Mouse (Mus musculus): ENCODE measurements at regions not wholly inside any gene's neighbourhood (a gene's known extent, or its start where the extent isn't known, plus 50 kb on each side); places are given as distances from the start of the nearest gene placed in this dataset.
"Not testable (repeated sequence)": the region's sequence is repeated elsewhere in the genome, so short reads cannot be mapped to it uniquely, and the experiment has no call there.

- Histone ChIP-seq H3K4me2 (ENCODE audit: low read depth, low read length) (no peak overlapping the region), H3K9ac (ENCODE audit: low read depth, low read length) (no peak overlapping the region), H3K4me3 (ENCODE audit: low read depth, low read length) (no peak overlapping the region), H3K27ac (ENCODE audit: low read length) (no peak overlapping the region), H3K27me3 (ENCODE audit: control insufficient read depth, insufficient read depth, low read depth, low read length) (no peaks in the 10 kb centered on the region), H3K9me3 (replicated peaks; ENCODE audit: control insufficient read depth, low read length) (no peaks in the 10 kb centered on the region), H3K36me3 (ENCODE audit: control insufficient read depth, insufficient read depth) (no peaks in the 10 kb centered on the region), H3K4me1 (ENCODE audit: control insufficient read depth, low read depth, low read length) (peaks cover under 1% of the 10 kb centered on the region; the same call in 1 of the 2 replicates)
- 67% methylated on average over 2 of the region's 2 CpGs for WGBS (ENCODE audit: insufficient replicate concordance)
- ATAC-seq (ENCODE audit: low read depth), result no peak
Observed at GRCm38 (mm10) chr6:7753895-7754294, 60.8 kb upstream of the Asns start.

- Histone ChIP-seq H3K27ac (ENCODE audit: low read length) (no peak overlapping the region), H3K4me3 (ENCODE audit: low read depth, low read length) (no peak overlapping the region), H3K4me1 (ENCODE audit: control insufficient read depth, low read depth, low read length) (peaks cover 3% of the 10 kb centered on the region; the same call in 1 of the 2 replicates), H3K9me3 (replicated peaks; ENCODE audit: control insufficient read depth, low read length) (no peaks in the 10 kb centered on the region), H3K36me3 (ENCODE audit: control insufficient read depth, insufficient read depth) (no peaks in the 10 kb centered on the region), H3K9ac (ENCODE audit: low read depth, low read length) (no peak overlapping the region), H3K27me3 (ENCODE audit: control insufficient read depth, insufficient read depth, low read depth, low read length) (no peaks in the 10 kb centered on the region), H3K4me2 (ENCODE audit: low read depth, low read length) (no peak overlapping the region)
- ATAC-seq (ENCODE audit: low read depth), result no peak
- WGBS (ENCODE audit: insufficient replicate concordance), result 22% methylated on average over 5 of the region's 5 CpGs
Observed at GRCm38 (mm10) chr6:7752885-7753611, 60.0 kb upstream of the Asns start.

GRCm38 (mm10) chr6:7748536-7748935 is 55.5 kb upstream of the Asns start:
- Histone ChIP-seq H3K4me3 (ENCODE audit: low read depth, low read length) (no peak overlapping the region), H3K9me3 (replicated peaks; ENCODE audit: control insufficient read depth, low read length) (no peaks in the 10 kb centered on the region), H3K4me1 (ENCODE audit: control insufficient read depth, low read depth, low read length) (peaks cover 3% of the 10 kb centered on the region; the same call in 1 of the 2 replicates), H3K4me2 (ENCODE audit: low read depth, low read length) (no peak overlapping the region), H3K27ac (ENCODE audit: low read length) (no peak overlapping the region), H3K9ac (ENCODE audit: low read depth, low read length) (no peak overlapping the region), H3K36me3 (ENCODE audit: control insufficient read depth, insufficient read depth) (no peaks in the 10 kb centered on the region), H3K27me3 (ENCODE audit: control insufficient read depth, insufficient read depth, low read depth, low read length) (no peaks in the 10 kb centered on the region)
- ATAC-seq (ENCODE audit: low read depth), result no peak
- 59% methylated on average over 3 of the region's 3 CpGs for WGBS (ENCODE audit: insufficient replicate concordance)

- not testable (repeated sequence) for H3K4me2 ChIP-seq (ENCODE audit: low read depth, low read length); ATAC-seq (ENCODE audit: low read depth); H3K4me1 ChIP-seq (ENCODE audit: control insufficient read depth, low read depth, low read length); H3K36me3 ChIP-seq (ENCODE audit: control insufficient read depth, insufficient read depth); H3K9ac ChIP-seq (ENCODE audit: low read depth, low read length); H3K9me3 ChIP-seq (replicated peaks; ENCODE audit: control insufficient read depth, low read length); H3K27me3 ChIP-seq (ENCODE audit: control insufficient read depth, insufficient read depth, low read depth, low read length); H3K27ac ChIP-seq (ENCODE audit: low read length); H3K4me3 ChIP-seq (ENCODE audit: low read depth, low read length)
- 79% methylated on average over 4 of the region's 4 CpGs for WGBS (ENCODE audit: insufficient replicate concordance)
Observed at GRCm38 (mm10) chr6:7744257-7744656, 51.2 kb upstream of the Asns start.
